Mouse (Mus musculus) layer of hippocampus, adult 2 months (tissue): Measurements from ENCODE around the gene Btbd19. TPM values are rescaled to one million over a fixed set of nuclear protein-coding genes. Genes with fewer than 3 reads are reported as not detected.

Experiments used
- DNase-seq, 2 experiments: peaks; one replicate each; pipeline ENCODE4 v3.0.0; 2022; ENCODE audit warnings: low spot score in 2 of 2
- H3K27ac ChIP-seq: fragments of 200-600 bp; 2 replicates; pipeline ENCODE4 v1.8.1; 2022
- H3K4me3 ChIP-seq: fragments of 200-600 bp; 2 replicates; pipeline ENCODE4 v1.8.1; 2022; ENCODE audit warnings: mild to moderate bottlenecking
- CTCF ChIP-seq: fragments of 200-600 bp; conservative IDR thresholded peaks from 2 replicates; pipeline ENCODE4 v1.8.1; 2022; ENCODE audit warnings: antibody characterized with exemption, mild to moderate bottlenecking, moderate library complexity
- total RNA-seq, 2 experiments: library from RNA; stranded (reverse); gene quantifications; 2 replicates each; pipeline ENCODE4 v1.2.3; 2021

The Btbd19 gene
- total RNA-seq, 2 experiments from 2014 or later = 13.3 to 14.8 TPM

- Histone ChIP-seq H3K27ac (peak overlapping the region; percentile 97), H3K4me3 (peak overlapping the region; percentile 92)
- TF ChIP-seq CTCF = peak; percentile 92
- peak; percentile 93 to 97 for DNase-seq
Observed at GRCm38 (mm10) chr4:117120445-117121414, 4.8 kb downstream of the Btbd19 start.

- no peak for TF ChIP-seq CTCF
- peak overlapping the region; percentile 97 for H3K27ac ChIP-seq
- DNase-seq = no peak
- peak overlapping the region; percentile 92 for H3K4me3 ChIP-seq
Observed at GRCm38 (mm10) chr4:117120052-117120444, 5.5 kb downstream of the Btbd19 start.

GRCm38 (mm10) chr4:117119636-117120035 lies 5.9 kb downstream of the Btbd19 start:
- no peak for DNase-seq
- H3K27ac ChIP-seq = peak overlapping the region; percentile 97
- H3K4me3 ChIP-seq = peak overlapping the region; percentile 92
- TF ChIP-seq CTCF = no peak

- no peak for TF ChIP-seq CTCF
- Histone ChIP-seq H3K27ac (no peak overlapping the region), H3K4me3 (no peak overlapping the region)
- DNase-seq = no peak
Observed at GRCm38 (mm10) chr4:117117931-117118330, 7.6 kb downstream of the Btbd19 start.

- TF ChIP-seq CTCF = no peak
- no peak for DNase-seq
- Histone ChIP-seq H3K4me3 (no peak overlapping the region), H3K27ac (no peak overlapping the region)
Observed at GRCm38 (mm10) chr4:117115592-117115991, 9.9 kb downstream of the Btbd19 start.

- no peak for DNase-seq
Observed at GRCm38 (mm10) chr4:117113237-117113636, 12.3 kb downstream of the Btbd19 start.

GRCm38 (mm10) chr4:117110985-117111384 lies 14.5 kb downstream of the Btbd19 start:
- DNase-seq = no peak
- H3K4me3 ChIP-seq = no peak overlapping the region
- H3K27ac ChIP-seq = no peak overlapping the region
- no peak for TF ChIP-seq CTCF

More at GRCm38 (mm10) chr4:117113237-117113636, 12.3 kb downstream of the Btbd19 start:
- TF ChIP-seq CTCF = peak; percentile 48
- no peak overlapping the region for H3K27ac ChIP-seq
- H3K4me3 ChIP-seq = no peak overlapping the region

- DNase-seq = no peak
- no peak for TF ChIP-seq CTCF
- Histone ChIP-seq H3K4me3 (no peak overlapping the region), H3K27ac (no peak overlapping the region)
Observed at GRCm38 (mm10) chr4:117110249-117110648, 15.3 kb downstream of the Btbd19 start.

- H3K4me3 ChIP-seq = no peak overlapping the region
Observed at GRCm38 (mm10) chr4:117109330-117109729, 16.2 kb downstream of the Btbd19 start.

GRCm38 (mm10) chr4:117108524-117108849 lies 17.0 kb downstream of the Btbd19 start:
- no peak for TF ChIP-seq CTCF
- no peak overlapping the region for H3K27ac ChIP-seq
- no peak for DNase-seq
- no peak overlapping the region for H3K4me3 ChIP-seq

More at GRCm38 (mm10) chr4:117109330-117109729, 16.2 kb downstream of the Btbd19 start:
- no peak overlapping the region for H3K27ac ChIP-seq
- no peak for TF ChIP-seq CTCF
- DNase-seq = no peak

GRCm38 (mm10) chr4:117107813-117108523 lies 17.6 kb downstream of the Btbd19 start:
- no peak for DNase-seq
- Histone ChIP-seq H3K4me3 (no peak overlapping the region), H3K27ac (no peak overlapping the region)
- no peak for TF ChIP-seq CTCF

- no peak overlapping the region for H3K4me3 ChIP-seq
- DNase-seq = no peak
- TF ChIP-seq CTCF = no peak
Observed at GRCm38 (mm10) chr4:117105127-117105526, 20.4 kb downstream of the Btbd19 start.

GRCm38 (mm10) chr4:117104672-117105071 lies 20.9 kb downstream of the Btbd19 start:
- TF ChIP-seq CTCF = peak; percentile 29
- no peak overlapping the region for H3K4me3 ChIP-seq
- no peak for DNase-seq
- no peak overlapping the region for H3K27ac ChIP-seq

More at GRCm38 (mm10) chr4:117105127-117105526, 20.4 kb downstream of the Btbd19 start:
- H3K27ac ChIP-seq = no peak overlapping the region
